7 mouse cellular contexts compared by ENCODE assay signal in genomic region chr11:69094697-69095429, GRCm38 (mm10). TPM values are rescaled to one million over a fixed set of nuclear protein-coding genes. Genes with fewer than 3 reads are reported as not detected.
A peak's percentile ranks its signal among the peaks of the same experiment; 100 is the strongest.
DNase-seq lines count a peak whose midpoint lies in the region; ATAC-seq lines count a peak whose summit lies in the region.

Per1 (plus strand) TSS chr11:69095217.

- DNase-seq in adrenal gland, adult 18-20 months (ENCODE audit: low spot score in 2 of 2), result peak; percentile 90 to 93
- peak; percentile 99 for DNase-seq in embryo, embryonic 11 days
- peak; percentile 100 for DNase-seq in gastrocnemius, postnatal 25 days
- peak; percentile 96 for DNase-seq in intestine, embryonic 14.5 days (ENCODE audit: low spot score)
- peak; percentile 100 for DNase-seq in left cerebral cortex, postnatal 25 days (ENCODE audit: low spot score in 2 of 2)
- DNase-seq in midbrain, embryonic 10.5 days (ENCODE audit: low spot score), result peak; percentile 99
- peak; percentile 94 for DNase-seq in right cerebral cortex, postnatal 4 days

- WGBS in intestine, embryonic 14.5 days, result 1% methylated on average over 37 of the region's 37 CpGs
- under 1% methylated on average over 37 of the region's 37 CpGs for WGBS in midbrain, embryonic 10.5 days

- no peaks in the 10 kb centered on the region for H3K27me3 ChIP-seq in intestine, embryonic 14.5 days (replicated peaks; ENCODE audit: control insufficient read depth, insufficient read depth, low read length)
- H3K27me3 ChIP-seq in midbrain, embryonic 10.5 days (ENCODE audit: low read depth, poor library complexity, severe bottlenecking), result peaks cover 4% of the 10 kb centered on the region; the same call in 1 of the 2 replicates

- intact Hi-C loops in left cerebral cortex, postnatal 25 days (cut with DNase I), result loop anchor here (2.0 to 5.0 kb wide), 3 partner anchors 28 to 322 kb away; partner anchors contain the start of gene Chd3

- peak within 1 kb of the TSS; percentile 68 for H3K4me3 ChIP-seq in intestine, embryonic 14.5 days (ENCODE audit: low read depth, low read length)
- H3K4me3 ChIP-seq in midbrain, embryonic 10.5 days, result peak within 1 kb of the TSS; percentile 65

- peak; percentile 90 for ATAC-seq in intestine, embryonic 14.5 days (replicated peaks; ENCODE audit: low FRiP score, low TSS enrichment, low read depth)

- H3K27ac ChIP-seq in intestine, embryonic 14.5 days (ENCODE audit: low read depth), result peak within 1 kb of the TSS; percentile 92
- H3K27ac ChIP-seq in midbrain, embryonic 10.5 days (replicated peaks), result peak within 1 kb of the TSS; percentile 74

- H3K4me2 ChIP-seq in intestine, embryonic 14.5 days (ENCODE audit: low read length), result peak within 1 kb of the TSS; percentile 98

- H3K36me3 ChIP-seq in intestine, embryonic 14.5 days (ENCODE audit: control insufficient read depth, insufficient read depth, low read length), result peaks cover 30% of the 10 kb centered on the region
- H3K36me3 ChIP-seq in midbrain, embryonic 10.5 days, result peaks cover 28% of the 10 kb centered on the region

- no peaks in the 10 kb centered on the region for H3K9me3 ChIP-seq in intestine, embryonic 14.5 days (ENCODE audit: control insufficient read depth, low read length)
- no peaks in the 10 kb centered on the region for H3K9me3 ChIP-seq in midbrain, embryonic 10.5 days (replicated peaks)

- peaks cover 46% of the 10 kb centered on the region for H3K4me1 ChIP-seq in intestine, embryonic 14.5 days (replicated peaks; ENCODE audit: control insufficient read depth, insufficient read depth, low read length)
- H3K4me1 ChIP-seq in midbrain, embryonic 10.5 days, result peaks cover 79% of the 10 kb centered on the region

- H3K9ac ChIP-seq in intestine, embryonic 14.5 days (ENCODE audit: low read length), result peak within 1 kb of the TSS; percentile 69

RNA-seq across cellular contexts. Expression of gene Per1, which starts in this region (rescaled TPM):
- 10 to 100 TPM; 66.6 to 77.7 TPM for total RNA-seq in adrenal gland, adult 18-20 months (2021)
- 10 to 100 TPM; 21.0 to 50.8 TPM for total RNA-seq in gastrocnemius, postnatal 25 days (2021)
- polyA plus RNA-seq in intestine, embryonic 14.5 days (2014; fragmentation: Nextera tagmentation; extraction: Ambion mirVana), result 10.5 and 13.4 TPM in 2 replicates
- 100 to 1,000 TPM in 1 of 2 experiments, 10 to 100 TPM in 1; 98.9 to 108 TPM for total RNA-seq in left cerebral cortex, postnatal 25 days (2021)
- polyA plus RNA-seq in midbrain, embryonic 10.5 days (2016; fragmentation: Nextera tagmentation; extraction: Ambion mirVana), result 6.8 and 7.6 TPM in 2 replicates

Comparison
In these comparisons a context has a peak if more than half of its experiments do, and no peak if none do; other contexts are left out.
1. Peak in every context shown above with its lines: DNase-seq, ATAC-seq, H3K4me3 ChIP-seq and H3K27ac ChIP-seq.